Mouse (Mus musculus): Measurements from ENCODE around the gene Nmt2.
A peak's percentile ranks its signal among the peaks of the same experiment; 100 is the strongest.

Nmt2 gene

GRCm38 (mm10) chr2:3326547-3326946 is 42.5 kb downstream of the Nmt2 start:
- no peak for DNase-seq (ENCODE audit: low read depth, low spot score)

- DNase-seq (ENCODE audit: low read depth, low spot score): peak; percentile 25
Observed at GRCm38 (mm10) chr2:3327351-3327750, 43.3 kb downstream of the Nmt2 start.

- DNase-seq (ENCODE audit: low read depth, low spot score): no peak
Observed at GRCm38 (mm10) chr2:3331071-3331703, 47.2 kb downstream of the Nmt2 start.

GRCm38 (mm10) chr2:3332056-3332455 is 48.0 kb downstream of the Nmt2 start:
- DNase-seq (ENCODE audit: low read depth, low spot score): no peak

GRCm38 (mm10) chr2:3332484-3333242 is 48.7 kb downstream of the Nmt2 start, which contains the start of gene Rpp38:
Gene Rpp38, minus strand, starts transcription at chr2:3332643.
- peak; percentile 99 for DNase-seq (ENCODE audit: low read depth, low spot score)

- no peak for DNase-seq (ENCODE audit: low read depth, low spot score)
Observed at GRCm38 (mm10) chr2:3333761-3334160, 49.7 kb downstream of the Nmt2 start.

GRCm38 (mm10) chr2:3335611-3336301 is 51.7 kb downstream of the Nmt2 start, which contains the start of gene Acbd7:
Gene Acbd7, plus strand, starts transcription at chr2:3336168.
- DNase-seq (ENCODE audit: low read depth, low spot score): peak; percentile 23

- DNase-seq (ENCODE audit: low read depth, low spot score): no peak
Observed at GRCm38 (mm10) chr2:3348422-3348821, 64.4 kb downstream of the Nmt2 start.

GRCm38 (mm10) chr2:3348919-3349318 is 64.9 kb downstream of the Nmt2 start:
- DNase-seq (ENCODE audit: low read depth, low spot score): no peak

GRCm38 (mm10) chr2:3353160-3353559 is 69.1 kb downstream of the Nmt2 start:
- no peak for DNase-seq (ENCODE audit: low read depth, low spot score)

- DNase-seq (ENCODE audit: low read depth, low spot score): no peak
Observed at GRCm38 (mm10) chr2:3355793-3356192, 71.8 kb downstream of the Nmt2 start.

GRCm38 (mm10) chr2:3356311-3356710 is 72.3 kb downstream of the Nmt2 start:
- no peak for DNase-seq (ENCODE audit: low read depth, low spot score)

- no peak for DNase-seq (ENCODE audit: low read depth, low spot score)
Observed at GRCm38 (mm10) chr2:3357887-3358286, 73.9 kb downstream of the Nmt2 start.

- DNase-seq (ENCODE audit: low read depth, low spot score): no peak
Observed at GRCm38 (mm10) chr2:3361067-3361466, 77.1 kb downstream of the Nmt2 start.

GRCm38 (mm10) chr2:3365127-3365526 is 81.1 kb downstream of the Nmt2 start:
- no peak for DNase-seq (ENCODE audit: low read depth, low spot score)

Measured in skeletal muscle tissue, adult 2 months (tissue).